Mouse (Mus musculus): Measurements from ENCODE around the gene Zbtb8b. TPM values are rescaled to one million over a fixed set of nuclear protein-coding genes. Genes with fewer than 3 reads are reported as not detected.

Gene Zbtb8b
- polyA plus RNA-seq, 1 experiment from 2014 or later: 1.1 TPM

DNA sequence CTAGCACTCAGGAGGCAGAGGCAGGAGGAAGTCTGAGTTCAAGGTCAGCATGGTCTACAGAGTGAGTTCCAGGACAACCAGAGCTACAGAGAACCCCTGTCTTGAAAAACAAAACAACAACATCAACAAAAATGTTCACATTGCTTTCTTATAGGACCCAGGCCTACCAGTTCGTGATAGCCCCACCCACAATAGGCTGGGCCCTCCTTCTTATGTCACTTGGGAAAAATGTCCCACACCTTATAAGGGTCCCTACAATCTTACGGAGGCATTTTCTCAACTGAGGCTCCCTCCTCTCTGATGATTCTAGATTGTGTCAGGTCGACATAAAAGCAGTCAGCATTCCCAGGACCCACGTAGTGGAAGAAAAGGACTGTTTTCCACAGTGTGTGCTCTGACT is 40.8 kb downstream of the Zbtb8b start:
- 82% methylated on average over 4 of the region's 4 CpGs for WGBS
- no peak overlapping the region for H3K4me3 ChIP-seq
- no peaks in the 10 kb centered on the region for H3K36me3 ChIP-seq
- H3K27me3 ChIP-seq (ENCODE audit: low read depth, poor library complexity, severe bottlenecking): no peaks in the 10 kb centered on the region
- no peaks in the 10 kb centered on the region for H3K4me1 ChIP-seq
- DNase-seq (ENCODE audit: low spot score): no peak
- no peak overlapping the region for H3K27ac ChIP-seq
- H3K9me3 ChIP-seq (replicated peaks): no peaks in the 10 kb centered on the region

DNA sequence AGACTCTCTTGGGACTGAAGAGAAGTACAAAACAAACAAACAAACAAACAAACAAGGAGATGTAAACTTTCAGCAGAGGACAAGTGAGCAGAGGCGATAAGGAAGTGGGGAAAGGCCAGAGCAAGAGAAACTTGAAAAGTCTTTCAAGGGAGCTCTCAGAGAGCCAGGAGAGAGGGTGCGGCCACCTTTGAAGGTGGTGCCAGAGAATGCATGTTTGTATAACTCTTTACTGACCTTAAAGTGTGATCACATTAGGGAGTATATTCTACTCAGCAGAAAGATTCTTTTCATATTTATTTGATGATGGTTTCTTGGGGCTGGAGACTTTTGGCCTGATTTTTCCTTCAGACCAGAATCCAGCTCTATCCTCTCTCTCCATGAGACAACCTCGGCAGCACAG is 43.7 kb downstream of the Zbtb8b start:
- no peaks in the 10 kb centered on the region for H3K36me3 ChIP-seq
- peaks cover 7% of the 10 kb centered on the region; the same call in 1 of the 2 replicates for H3K4me1 ChIP-seq
- no peak overlapping the region for H3K4me3 ChIP-seq
- DNase-seq (ENCODE audit: low spot score): no peak
- no peaks in the 10 kb centered on the region for H3K27me3 ChIP-seq (ENCODE audit: low read depth, poor library complexity, severe bottlenecking)
- WGBS: 78% methylated on average over 3 of the region's 3 CpGs
- H3K9me3 ChIP-seq (replicated peaks): no peaks in the 10 kb centered on the region
- H3K27ac ChIP-seq: no peak overlapping the region

DNA sequence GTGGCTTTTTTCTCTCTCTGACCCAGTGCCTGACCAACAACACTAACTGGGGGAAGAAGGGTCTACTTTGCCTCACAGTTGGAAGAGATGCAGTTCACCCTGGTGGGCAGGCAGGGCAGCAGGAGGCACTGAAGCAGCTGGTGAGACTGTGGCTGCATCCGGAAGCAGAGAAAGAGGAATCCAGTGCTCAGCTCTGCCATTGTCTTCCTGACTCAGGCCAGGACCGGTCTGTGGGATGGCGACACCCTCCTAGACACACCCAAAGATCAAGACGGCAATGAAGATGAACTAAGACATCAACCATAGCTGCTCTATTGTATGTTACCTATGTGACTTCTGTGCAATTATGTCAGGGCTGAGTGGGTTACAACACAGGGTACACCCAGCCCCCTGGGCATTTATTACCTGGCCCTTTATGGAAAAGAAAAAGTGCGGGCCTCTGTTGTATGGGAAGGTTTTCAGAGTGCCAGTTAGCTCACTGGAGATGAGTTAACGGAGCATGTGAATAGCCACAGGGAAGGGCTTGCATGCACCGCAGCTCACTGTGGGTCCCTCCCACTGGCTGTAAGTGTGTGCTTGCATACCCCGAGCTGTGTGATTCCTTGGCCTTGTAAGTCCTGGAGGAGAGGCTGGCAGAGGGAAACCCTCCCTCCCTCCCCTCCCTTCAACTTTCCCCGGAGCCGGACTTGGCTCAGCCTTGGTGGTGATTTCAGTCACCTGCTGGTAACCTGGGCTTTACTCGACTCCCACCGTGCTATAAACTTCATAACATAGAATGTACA is 46.4 kb downstream of the Zbtb8b start:
- DNase-seq (ENCODE audit: low spot score): no peak
- Histone ChIP-seq H3K27me3 (ENCODE audit: low read depth, poor library complexity, severe bottlenecking) (no peaks in the 10 kb centered on the region), H3K4me1 (peaks cover 7% of the 10 kb centered on the region; the same call in 1 of the 2 replicates), H3K4me3 (no peak overlapping the region), H3K27ac (no peak overlapping the region), H3K9me3 (replicated peaks) (no peaks in the 10 kb centered on the region), H3K36me3 (no peaks in the 10 kb centered on the region)
- 54% methylated on average over 12 of the region's 12 CpGs for WGBS

DNA sequence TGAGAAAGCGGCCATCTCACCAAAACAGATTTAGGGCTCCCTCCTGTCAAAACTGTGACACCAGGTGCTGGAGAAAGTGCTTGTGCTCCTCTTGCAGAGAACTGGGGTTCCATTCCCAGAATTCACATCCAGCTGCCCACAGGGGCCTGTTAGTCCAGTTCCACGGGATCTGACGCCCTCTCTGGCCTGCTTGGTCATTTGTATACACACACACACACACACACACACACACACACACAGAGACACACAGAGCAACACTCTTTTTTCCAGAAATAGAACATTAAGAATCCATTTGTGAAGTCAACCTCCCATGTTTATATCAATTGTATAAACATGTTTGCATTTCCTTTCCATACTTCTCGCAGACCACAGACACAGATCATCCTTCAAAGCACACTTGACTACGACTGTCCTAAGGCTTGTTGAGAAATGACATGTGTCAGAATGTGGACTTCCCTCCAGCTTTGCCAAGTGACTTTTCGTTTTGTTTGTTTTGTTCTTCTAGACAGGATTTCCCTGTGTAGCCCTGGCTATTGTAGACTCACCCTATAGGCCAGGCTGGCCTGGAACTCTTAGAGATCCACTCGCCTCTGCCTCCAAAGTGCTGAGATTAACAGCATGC is 49.6 kb downstream of the Zbtb8b start:
- Histone ChIP-seq H3K36me3 (no peaks in the 10 kb centered on the region), H3K4me3 (no peak overlapping the region), H3K9me3 (replicated peaks) (no peaks in the 10 kb centered on the region), H3K27me3 (ENCODE audit: low read depth, poor library complexity, severe bottlenecking) (no peaks in the 10 kb centered on the region), H3K27ac (no peak overlapping the region), H3K4me1 (peaks cover 7% of the 10 kb centered on the region; the same call in 1 of the 2 replicates)
- DNase-seq (ENCODE audit: low spot score): no peak
- WGBS: 89% methylated on average over 7 of the region's 7 CpGs

DNA sequence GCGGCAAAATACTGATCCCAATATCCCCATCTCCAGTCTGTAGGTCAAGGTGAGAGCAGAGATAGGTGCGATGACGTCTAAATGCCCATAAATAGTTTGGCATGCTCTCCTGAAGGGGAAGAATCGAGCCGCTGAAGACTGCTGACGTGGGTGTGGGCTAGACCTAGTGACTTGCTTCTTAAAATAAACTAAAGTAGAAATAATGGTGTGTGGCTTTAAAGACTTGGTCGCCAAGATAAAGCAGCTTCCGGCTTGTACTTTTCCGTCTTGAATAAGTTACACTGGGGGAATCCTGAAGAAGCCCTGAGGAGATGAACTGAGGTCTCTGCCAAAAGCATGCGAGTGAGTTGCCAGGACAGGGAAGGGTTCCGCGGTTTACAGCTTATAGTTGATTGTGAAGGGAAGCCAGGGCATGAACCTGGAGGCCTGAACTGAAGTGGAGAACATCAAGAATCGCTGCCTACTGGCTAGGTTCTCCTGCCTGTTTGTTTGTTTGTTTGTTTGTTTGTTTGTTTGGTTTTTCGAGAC is 50.4 kb downstream of the Zbtb8b start:
- Histone ChIP-seq H3K27ac (no peak overlapping the region), H3K4me1 (peaks cover 7% of the 10 kb centered on the region; the same call in 1 of the 2 replicates), H3K27me3 (ENCODE audit: low read depth, poor library complexity, severe bottlenecking) (no peaks in the 10 kb centered on the region), H3K9me3 (replicated peaks) (no peaks in the 10 kb centered on the region), H3K36me3 (no peaks in the 10 kb centered on the region), H3K4me3 (no peak overlapping the region)
- 88% methylated on average over 14 of the region's 14 CpGs for WGBS
- DNase-seq (ENCODE audit: low spot score): no peak

DNA sequence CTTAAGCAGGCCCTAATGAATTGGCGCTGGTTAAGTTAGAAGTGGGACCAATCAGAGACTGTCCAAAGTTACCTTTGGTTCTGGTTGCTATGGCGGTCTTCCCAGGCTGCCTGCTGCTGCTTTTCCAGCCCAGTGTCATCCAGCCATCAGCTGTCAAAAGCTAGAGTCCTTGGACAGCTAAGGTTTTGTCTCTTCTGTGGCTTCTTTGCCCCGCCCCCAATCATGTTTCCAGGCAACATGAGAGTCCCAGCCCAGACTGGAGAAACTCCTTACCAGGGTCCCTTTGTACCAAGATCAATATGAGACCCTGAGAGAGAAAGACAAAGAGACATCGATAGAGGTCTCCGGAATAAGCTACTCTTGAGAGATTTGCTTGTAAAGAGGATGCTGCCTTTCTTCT is 52.2 kb downstream of the Zbtb8b start:
- H3K27ac ChIP-seq: no peak overlapping the region
- H3K4me1 ChIP-seq: no peaks in the 10 kb centered on the region
- H3K27me3 ChIP-seq (ENCODE audit: low read depth, poor library complexity, severe bottlenecking): no peaks in the 10 kb centered on the region
- no peaks in the 10 kb centered on the region for H3K9me3 ChIP-seq (replicated peaks)
- DNase-seq (ENCODE audit: low spot score): no peak
- no peak overlapping the region for H3K4me3 ChIP-seq
- H3K36me3 ChIP-seq: no peaks in the 10 kb centered on the region
- 91% methylated on average over 5 of the region's 5 CpGs for WGBS

DNA sequence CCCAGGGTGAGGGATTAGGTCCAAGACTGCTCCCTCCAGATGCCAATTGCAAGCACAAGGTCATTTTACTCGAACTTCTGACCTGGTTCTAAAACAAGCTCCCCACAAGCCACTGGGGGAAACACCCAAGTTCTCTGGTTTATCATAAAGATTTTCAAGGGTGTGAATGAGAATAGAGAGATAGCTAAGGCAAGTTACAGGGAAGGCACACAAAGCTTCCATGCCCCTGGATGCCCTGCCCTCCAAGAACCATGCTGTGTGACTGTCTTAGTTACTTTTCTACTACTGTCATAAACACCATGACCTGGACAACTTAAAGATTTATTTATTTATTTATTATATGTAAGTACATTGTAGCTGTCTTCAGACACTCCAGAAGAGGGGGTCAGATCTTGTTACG is 53.7 kb downstream of the Zbtb8b start:
- 82% methylated on average over 2 of the region's 2 CpGs for WGBS
- Histone ChIP-seq H3K4me1 (no peaks in the 10 kb centered on the region), H3K27me3 (ENCODE audit: low read depth, poor library complexity, severe bottlenecking) (no peaks in the 10 kb centered on the region), H3K9me3 (replicated peaks) (no peaks in the 10 kb centered on the region), H3K4me3 (no peak overlapping the region), H3K36me3 (no peaks in the 10 kb centered on the region), H3K27ac (no peak overlapping the region)
- no peak for DNase-seq (ENCODE audit: low spot score)

DNA sequence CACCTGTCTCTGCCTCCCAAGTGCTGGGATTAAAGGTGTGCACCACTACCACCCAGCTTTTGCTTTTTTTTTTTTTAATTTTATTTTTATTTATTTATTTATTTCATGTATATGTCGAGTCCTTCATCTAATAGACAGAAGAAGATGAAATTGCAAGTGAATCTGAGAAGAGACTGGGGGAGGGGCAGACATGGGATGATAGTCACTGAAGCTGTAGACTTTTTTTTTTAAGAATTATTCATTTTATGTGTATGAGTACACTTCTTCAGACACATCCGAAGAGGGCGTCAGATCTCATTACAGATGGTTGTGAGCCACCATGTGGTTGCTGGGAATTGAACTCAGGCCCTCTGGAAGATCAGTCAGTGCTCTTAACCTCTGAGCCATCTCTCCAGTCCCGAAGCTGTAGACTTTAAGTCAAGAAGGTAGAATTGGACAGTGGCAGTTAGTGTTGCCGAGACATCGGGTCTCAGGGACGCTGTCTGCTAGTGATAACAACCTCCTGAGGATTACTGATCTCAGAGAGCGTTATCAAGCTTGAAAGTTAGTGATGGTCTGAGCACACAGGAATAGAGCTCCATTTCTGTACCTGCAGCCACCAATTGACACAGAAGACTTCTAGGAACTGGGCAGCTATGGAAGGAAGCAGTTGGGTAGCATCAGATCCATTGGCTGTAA is 54.2 kb downstream of the Zbtb8b start:
- no peaks in the 10 kb centered on the region for H3K4me1 ChIP-seq

DNA sequence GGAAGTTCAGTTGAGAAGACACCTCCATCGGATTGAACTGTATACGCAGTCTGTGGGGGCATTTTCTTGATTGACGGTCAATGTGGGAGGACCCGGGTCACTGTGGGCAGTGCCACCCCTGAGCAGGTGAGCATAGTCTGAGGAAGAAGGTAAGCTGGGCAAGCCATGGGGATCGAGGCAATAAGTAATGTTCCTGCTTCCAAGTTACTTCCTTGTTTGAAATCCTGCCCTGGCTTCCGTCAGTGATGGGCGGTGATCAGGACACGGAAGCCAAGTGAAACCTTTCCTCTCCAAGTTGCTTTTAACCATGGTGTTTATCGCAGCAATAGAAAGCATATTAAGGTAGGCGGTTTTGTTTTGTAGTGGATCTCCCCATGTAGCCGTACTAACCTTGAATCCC is 55.0 kb downstream of the Zbtb8b start:
- no peaks in the 10 kb centered on the region for H3K36me3 ChIP-seq
- H3K4me1 ChIP-seq: no peaks in the 10 kb centered on the region
- 90% methylated on average over 11 of the region's 11 CpGs for WGBS
- no peaks in the 10 kb centered on the region for H3K27me3 ChIP-seq (ENCODE audit: low read depth, poor library complexity, severe bottlenecking)
- H3K9me3 ChIP-seq (replicated peaks): no peaks in the 10 kb centered on the region
- H3K4me3 ChIP-seq: no peak overlapping the region
- H3K27ac ChIP-seq: no peak overlapping the region
- DNase-seq (ENCODE audit: low spot score): no peak

More for the DNA sequence above, 54.2 kb downstream of the Zbtb8b start:
- Histone ChIP-seq H3K36me3 (no peaks in the 10 kb centered on the region), H3K27me3 (ENCODE audit: low read depth, poor library complexity, severe bottlenecking) (no peaks in the 10 kb centered on the region), H3K4me3 (no peak overlapping the region), H3K9me3 (replicated peaks) (no peaks in the 10 kb centered on the region), H3K27ac (no peak overlapping the region)
- 87% methylated on average over 8 of the region's 8 CpGs for WGBS
- no peak for DNase-seq (ENCODE audit: low spot score)

DNA sequence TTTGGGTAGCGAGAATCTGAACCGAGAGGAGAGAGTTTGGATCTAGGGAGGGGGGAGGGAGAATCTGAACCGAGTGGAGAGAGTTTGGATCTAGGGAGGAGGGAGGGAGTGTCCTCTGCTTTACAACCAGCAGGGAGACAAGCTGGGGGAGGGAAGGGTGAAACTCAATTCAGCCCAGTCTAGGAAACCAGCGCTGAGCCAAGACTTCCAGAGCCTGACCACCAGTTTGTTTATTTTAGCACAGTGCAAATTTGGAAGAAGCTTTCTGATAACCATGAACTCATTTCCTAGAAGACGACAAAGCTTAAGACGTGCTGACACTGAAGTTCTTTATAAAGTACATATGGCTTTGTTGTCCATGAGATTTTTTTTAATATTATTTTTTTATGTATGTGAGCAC is 56.2 kb downstream of the Zbtb8b start:
- no peaks in the 10 kb centered on the region for H3K4me1 ChIP-seq
- H3K27ac ChIP-seq: no peak overlapping the region
- DNase-seq (ENCODE audit: low spot score): no peak
- no peaks in the 10 kb centered on the region for H3K9me3 ChIP-seq (replicated peaks)
- 34% methylated on average over 6 of the region's 6 CpGs for WGBS
- no peak overlapping the region for H3K4me3 ChIP-seq
- peaks cover 11% of the 10 kb centered on the region for H3K27me3 ChIP-seq (ENCODE audit: low read depth, poor library complexity, severe bottlenecking)
- no peaks in the 10 kb centered on the region for H3K36me3 ChIP-seq

DNA sequence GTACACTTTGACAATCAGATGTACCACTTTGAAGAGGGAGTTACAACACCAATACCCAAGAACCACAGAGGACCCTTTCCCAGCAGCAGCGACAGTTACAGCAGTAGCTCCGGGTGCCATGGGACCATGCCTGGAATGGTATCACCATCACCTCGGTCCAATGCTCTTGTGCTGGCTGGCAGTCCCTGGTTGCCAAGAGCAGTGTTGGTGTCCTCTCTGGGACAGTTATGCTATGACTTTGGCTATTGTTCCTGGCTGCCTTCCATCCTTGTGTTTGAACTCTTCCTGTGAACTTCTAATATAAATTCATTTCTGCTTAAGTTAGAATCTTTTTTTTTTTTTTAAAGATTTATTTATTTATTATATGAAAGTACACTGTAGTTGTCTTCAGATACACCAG is 57.1 kb downstream of the Zbtb8b start:
- Histone ChIP-seq H3K27ac (no peak overlapping the region), H3K4me1 (no peaks in the 10 kb centered on the region), H3K4me3 (no peak overlapping the region), H3K27me3 (ENCODE audit: low read depth, poor library complexity, severe bottlenecking) (peaks cover 18% of the 10 kb centered on the region), H3K36me3 (no peaks in the 10 kb centered on the region), H3K9me3 (replicated peaks) (no peaks in the 10 kb centered on the region)
- 93% methylated on average over 3 of the region's 3 CpGs for WGBS
- DNase-seq (ENCODE audit: low spot score): no peak

DNA sequence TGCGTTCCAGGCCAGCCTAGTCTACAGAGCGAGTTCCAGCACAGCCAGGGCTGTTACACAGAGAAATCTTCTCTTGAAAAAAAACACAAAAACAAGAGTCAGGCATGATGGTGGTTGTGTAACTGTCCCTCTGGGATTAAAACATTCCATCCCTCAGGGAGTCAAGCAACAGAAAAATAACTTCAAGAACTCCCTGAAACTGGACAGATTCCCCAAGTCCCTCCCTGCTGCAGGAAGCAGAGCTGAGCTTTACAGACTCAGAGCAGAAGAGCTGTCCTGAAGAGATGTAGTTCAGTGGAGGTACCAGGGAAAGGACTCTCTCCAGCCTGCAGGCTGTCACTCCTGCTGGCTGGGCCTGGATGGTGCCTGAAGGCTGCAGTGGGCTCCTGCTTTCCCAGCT is 58.2 kb downstream of the Zbtb8b start:
- peaks cover 29% of the 10 kb centered on the region for H3K27me3 ChIP-seq (ENCODE audit: low read depth, poor library complexity, severe bottlenecking)
- DNase-seq (ENCODE audit: low spot score): no peak
- no peak overlapping the region for H3K27ac ChIP-seq
- H3K4me3 ChIP-seq: no peak overlapping the region
- no peaks in the 10 kb centered on the region for H3K36me3 ChIP-seq
- 96% methylated on average over 2 of the region's 2 CpGs for WGBS
- no peaks in the 10 kb centered on the region for H3K9me3 ChIP-seq (replicated peaks)
- 0 out of 2 replicates have a peak, but pooled peaks cover 7% of the 10 kb centered on the region for H3K4me1 ChIP-seq

DNA sequence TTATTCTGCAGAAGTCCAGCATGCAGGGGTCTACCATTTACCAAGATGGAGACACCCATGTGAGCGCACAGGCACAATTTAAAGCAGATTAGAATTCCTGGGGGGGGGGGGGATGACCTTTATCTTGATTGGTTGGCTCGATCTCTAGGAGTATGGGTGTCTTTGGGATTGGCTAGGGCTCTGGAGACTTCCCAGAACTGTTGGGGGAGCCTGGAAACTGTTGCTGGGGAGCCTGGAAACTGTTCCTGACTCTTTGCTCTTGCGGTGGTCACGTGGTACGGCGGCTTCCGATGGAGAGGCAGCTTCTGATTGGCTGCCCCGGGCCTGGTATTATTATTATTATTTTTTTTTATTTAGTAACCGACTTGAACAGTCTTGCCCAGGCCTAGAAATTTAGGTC is 58.6 kb downstream of the Zbtb8b start:
- WGBS: 92% methylated on average over 9 of the region's 9 CpGs
- H3K36me3 ChIP-seq: no peaks in the 10 kb centered on the region
- no peaks in the 10 kb centered on the region for H3K9me3 ChIP-seq (replicated peaks)

More for the DNA sequence above, 58.6 kb downstream of the Zbtb8b start:
- no peak overlapping the region for H3K4me3 ChIP-seq
- no peak overlapping the region for H3K27ac ChIP-seq
- DNase-seq (ENCODE audit: low spot score): no peak
- peaks cover 33% of the 10 kb centered on the region for H3K27me3 ChIP-seq (ENCODE audit: low read depth, poor library complexity, severe bottlenecking)
- 0 out of 2 replicates have a peak, but pooled peaks cover 8% of the 10 kb centered on the region for H3K4me1 ChIP-seq

Data from limb, embryonic 10.5 days (tissue).